Mouse (Mus musculus) left cerebral cortex, adult 9 months (tissue): ENCODE results near the gene Inava.

Experiments
- DNase-seq, 2 experiments: peaks; one replicate each; pipeline ENCODE4 v3.0.0; 2022; ENCODE audit warnings: low spot score in 2 of 2

Gene Inava

DNA sequence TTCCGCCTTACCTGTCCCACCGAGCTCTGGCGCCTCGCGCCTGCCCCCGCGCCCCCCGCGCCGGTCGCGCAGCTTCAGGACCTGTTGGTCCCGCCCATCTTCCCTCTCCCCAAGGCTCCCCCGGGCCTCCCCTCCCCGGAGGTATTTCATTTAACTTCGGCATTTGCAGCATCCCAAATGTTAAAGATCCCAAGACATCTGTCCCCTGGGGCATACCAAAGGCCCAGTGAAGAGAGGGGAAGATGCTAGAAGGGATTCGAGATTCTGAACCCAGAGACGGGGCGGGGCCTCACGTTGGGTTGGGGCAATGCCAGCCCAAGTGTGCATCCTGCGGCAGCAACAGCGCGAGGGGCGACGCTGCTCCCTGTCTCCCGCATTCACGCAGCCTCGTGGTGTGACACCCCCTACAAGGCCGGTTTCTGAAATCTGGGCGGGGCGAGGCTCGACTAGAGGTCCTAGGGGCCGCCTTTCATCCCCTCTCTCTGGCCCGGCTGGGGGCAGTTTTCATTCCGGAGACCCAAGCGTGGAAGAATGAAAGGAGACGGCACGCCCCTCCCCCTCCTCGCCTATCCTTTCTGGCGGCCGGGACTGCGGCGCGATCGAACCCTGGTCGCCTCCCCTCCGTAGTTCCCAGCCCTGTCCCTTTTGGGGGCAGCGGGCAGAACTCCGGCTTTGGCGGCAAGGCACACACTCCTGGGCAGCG is at the start of gene Inava:
Gene Inava (minus strand): TSS at position 373 of the 703 bp plus-strand sequence.
- DNase-seq = peak in 1 of 2 experiments; percentile 24

DNA sequence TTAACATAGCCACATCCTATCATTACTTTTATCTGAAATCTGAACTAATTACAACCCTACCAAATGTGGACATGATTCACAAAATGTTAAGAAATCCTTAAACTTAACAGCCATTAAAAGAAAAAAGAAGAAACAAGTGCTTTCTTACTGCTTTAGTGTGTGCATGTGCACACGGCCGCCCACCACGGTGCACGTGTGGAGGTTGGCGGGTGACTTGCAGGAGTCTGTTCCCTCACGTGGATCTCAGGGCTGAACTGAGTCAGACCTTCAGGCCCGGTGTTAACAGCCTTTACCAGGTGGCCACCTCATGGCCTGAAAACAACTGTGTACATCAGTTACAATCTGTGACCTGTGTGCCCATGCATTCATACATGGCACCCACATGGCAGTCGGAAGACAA is 43.3 kb upstream of the Inava start:
- no peak for DNase-seq

DNA sequence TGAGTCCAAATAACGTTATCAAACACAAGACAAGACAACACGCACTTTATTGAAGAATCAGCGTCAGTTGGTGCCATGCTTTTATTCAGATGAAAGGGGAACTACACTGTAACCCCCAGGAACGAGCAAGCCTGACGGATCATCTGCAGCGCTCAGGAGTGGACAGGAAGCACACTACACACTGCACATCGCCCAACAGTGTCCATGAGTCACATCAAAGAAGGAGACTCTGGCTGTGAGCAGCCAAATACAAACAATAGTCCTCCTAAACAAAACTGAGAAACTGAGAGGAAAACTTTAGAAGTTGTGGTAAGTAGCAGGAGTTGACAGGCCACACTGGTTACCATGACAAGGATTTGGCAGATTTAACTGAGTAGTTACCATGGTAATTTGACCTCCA is 34.2 kb upstream of the Inava start:
- DNase-seq = no peak

DNA sequence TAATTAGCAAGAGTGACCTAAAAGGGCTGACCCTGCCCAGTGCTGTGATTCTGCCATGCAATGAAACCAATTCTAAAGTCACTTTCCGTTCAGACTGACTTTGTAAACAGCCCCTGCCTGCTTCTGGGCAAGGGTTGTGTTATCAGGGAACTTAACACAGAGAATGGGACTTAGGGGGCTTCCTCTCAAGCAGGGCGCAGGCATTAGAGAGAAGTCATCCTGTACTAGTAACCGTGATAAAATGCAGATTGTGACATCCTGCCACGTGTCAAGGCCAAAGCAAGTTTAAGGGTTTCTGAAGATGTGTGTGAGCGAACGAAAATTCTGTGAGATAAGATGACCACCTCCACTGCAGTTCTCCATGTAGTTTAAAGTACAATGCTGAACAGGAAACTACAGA is 32.1 kb upstream of the Inava start:
- no peak for DNase-seq

DNA sequence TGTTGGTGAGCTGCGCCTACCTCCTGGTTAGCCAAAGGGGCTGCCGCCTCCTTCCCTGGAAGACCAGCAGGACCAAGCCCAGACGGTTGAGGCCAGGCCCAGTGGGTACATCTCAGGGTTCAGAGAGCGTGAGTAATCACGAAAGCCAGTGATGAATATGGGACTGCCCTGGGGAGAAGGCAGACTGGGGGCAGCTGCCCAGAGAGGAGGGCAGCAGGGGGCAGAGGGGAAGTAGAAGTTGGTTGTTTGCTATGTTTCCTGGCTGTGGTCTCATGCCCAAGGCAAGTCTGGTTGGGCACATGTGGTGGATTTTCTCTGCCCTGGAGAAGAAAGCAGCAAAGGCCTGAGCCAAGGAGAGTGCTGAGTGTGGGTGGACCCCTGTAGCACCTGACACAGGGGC is 29.3 kb upstream of the Inava start:
- DNase-seq = no peak

DNA sequence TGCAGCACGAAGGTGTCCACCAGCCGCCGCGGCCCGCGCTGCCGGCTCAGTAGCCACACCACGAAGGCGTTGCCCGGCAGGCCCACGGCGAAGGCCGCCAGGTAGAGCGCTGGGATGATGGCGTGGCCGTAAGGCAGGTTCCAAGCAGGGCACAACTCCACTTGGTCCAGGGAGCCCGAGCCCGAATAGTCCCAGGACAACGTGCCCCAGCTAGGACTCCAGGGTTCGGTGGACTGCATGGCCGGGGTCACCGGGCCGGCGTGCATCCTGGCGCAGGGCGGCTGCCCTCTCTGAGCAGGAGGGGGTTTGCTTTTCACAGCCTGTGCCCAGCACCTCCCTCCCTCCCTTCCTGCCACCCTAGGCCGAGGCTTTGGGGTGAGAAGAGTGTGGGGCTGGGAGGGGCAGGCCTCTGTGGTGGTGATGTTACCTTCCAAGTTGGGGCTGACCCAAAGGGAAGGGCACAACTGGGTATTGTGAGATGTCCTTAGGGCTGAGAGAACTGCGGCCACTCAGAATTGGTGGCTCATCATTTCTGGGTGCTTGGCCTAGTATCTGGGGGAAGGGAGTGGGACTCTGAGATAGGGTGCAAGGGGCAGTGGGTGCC is 26.7 kb upstream of the Inava start, which contains the start of gene Gpr25:
Gene Gpr25 (minus strand): TSS at position 239 of the 604 bp plus-strand sequence.
- no peak for DNase-seq

DNA sequence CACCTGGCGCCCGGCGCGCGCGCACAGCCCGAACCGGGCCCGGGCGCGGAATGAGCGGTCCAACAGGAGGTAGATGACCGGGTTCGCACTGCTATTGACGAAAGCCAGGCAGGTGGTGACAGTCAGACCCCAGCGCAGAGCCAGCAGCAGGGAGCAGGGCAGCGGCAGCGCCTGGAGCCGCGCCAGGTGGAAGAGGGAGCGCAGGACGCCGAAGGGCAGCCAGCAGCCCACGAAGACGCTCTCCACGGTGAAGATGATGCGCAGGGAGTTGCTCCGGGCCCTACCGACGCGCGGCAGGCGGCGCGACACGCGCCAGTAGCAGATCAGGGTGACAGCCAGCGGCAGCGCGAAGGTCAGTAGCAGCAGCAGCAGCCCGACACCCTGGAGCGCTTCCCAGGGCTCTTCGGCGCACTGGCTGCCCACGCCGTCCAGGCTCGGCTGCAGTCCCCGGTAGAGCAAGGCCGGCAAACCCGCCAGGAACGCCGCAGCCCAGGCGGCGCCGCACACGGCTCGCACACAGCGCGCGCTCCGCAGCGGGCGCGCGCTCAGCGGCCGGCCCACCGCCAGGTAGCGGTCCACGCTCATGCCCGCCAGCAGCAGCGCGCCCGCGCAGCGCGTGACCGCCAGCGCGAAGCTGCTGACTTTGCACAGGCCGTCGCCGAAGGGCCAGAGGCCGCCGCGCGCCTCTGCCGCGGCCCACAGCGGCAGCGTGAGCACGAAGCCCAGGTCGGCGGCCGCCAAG is 26.0 kb upstream of the Inava start:
- peak in 1 of 2 experiments; percentile 58 for DNase-seq

DNA sequence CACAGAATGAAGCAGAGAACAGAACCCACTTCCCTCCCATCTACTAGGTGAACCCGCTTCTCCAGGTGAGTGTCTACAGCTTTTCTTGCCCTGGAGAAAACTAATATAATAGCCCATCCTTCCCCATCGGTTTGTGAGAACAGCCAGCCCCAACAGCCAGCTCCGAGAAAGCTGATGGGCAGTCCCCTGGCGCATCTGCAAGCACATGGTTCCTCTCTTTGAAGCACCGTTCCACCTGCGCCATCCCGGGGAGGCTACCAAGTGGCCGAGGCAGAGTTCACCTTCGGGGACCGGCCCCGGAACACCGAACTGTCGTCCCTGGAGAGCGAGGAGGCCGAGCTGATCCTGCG is 25.5 kb upstream of the Inava start:
- no peak for DNase-seq

DNA sequence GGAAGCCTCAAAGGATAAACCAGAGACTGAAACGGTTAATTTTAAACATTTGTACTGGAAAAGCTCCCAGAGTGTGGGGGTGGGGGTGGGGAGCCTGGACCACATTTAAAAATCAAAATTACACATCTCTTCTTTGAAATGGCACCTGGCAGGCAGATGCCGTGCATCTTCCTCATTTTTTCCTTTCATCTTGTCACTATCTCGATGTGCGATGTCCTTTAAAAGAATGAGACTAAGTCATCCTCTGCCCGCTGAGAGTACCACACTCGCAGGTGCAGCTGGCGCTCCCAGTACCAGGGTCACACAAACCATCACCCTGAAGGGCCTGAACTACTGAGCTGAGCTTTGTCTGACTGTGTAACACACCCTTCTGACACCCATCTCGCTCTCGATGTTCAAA is 24.4 kb upstream of the Inava start:
- no peak for DNase-seq

DNA sequence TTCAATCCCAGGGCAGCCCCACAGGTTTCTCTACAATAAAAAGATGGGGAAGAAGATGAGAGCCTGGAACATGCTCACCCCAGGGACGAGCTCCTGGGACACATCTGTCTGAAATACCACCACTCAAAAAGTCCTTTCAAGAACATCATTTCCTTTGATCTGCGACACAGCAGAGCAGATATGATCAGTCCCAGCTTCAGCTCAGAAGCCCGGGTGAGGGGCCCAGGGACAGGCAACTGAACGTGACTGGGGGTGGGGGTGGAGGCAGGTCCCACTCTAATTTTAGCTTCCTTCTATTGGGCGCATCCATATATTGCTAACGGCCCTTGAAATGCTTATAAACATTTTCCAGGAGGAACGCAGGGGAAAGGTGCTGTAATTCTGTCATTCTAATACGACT is 21.6 kb upstream of the Inava start:
- DNase-seq = no peak

DNA sequence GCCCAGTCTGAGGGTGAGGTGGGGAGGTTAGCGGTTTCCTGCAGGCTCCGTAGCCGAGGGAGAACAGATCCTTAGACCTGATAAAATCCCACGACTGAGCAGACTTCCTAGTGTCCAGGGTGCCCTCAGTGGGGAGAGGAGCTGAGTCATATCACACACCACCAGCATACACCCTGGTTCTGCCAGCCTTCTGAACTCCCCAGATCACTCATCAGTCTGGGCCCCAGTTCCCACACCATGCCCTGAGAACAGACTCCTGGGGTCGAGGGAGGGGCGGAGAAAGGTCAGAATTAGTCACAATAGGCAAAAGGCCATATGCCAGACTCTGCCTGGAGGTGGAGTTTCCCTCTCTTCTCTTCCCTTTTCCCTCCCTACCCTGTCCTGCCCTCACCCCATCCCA is 21.1 kb upstream of the Inava start:
- DNase-seq = no peak

DNA sequence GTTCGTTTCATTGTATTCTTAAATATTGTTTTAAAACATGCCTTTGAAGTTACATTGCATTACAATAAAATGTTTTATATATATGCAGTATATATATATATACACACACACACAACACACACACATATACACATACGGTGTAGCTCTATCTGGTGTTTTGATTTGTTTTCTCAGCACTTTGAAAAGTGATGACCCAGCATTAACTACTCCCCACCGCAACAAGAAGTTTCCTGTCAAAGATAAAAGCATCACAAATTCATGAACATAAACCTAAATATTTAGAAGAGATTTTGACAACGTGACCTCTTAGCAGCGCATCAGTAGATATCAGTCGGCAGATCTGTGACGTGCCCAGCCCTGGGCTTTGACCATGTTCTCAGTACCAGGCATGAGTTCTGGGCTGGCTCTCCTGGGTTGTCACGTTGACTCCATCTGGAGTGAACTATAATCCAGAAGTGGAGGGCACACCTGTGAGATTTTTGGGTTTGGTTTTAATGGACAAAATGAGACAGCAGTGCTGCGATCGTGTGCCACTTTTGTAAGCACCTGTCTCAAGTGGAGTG is 20.5 kb upstream of the Inava start:
- DNase-seq = no peak

DNA sequence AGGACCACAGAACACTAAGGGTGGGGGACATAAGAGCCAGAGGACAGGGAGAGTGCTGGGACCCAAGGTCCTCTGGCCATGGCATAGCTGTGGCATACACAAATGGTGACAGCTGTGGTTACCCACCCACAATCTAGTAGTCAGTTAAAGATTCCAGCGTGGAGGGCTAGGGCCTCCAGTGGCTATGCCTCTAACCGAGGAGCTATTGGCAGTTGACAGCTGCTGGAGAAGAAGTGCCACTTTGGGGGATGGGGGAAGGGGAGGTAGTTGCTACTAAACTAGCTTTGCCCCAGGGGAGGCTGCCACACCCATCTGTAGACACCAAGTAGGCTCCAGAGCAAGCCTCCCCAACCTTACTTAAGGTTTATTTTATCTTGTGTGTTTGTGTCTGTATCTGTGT is 19.4 kb upstream of the Inava start:
- no peak for DNase-seq

DNA sequence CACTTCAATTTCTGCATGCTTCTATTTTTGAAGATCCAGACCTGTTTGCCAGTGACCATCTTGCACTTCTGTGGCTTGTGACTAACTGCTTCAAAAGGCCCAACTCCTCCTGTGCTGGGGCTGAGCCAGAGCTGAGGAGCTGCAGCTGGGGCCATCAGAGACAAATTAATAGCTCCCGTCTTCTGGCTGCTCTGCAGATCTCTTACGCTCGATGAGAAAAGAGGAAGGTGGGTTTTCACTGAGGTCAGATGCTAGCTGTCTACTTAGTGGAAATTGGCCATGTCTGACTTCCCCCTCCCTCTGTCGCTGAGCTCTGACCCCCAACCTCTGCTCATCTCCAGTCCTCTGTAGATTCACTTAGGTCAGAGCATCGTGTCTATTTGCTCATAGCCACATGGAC is 15.6 kb upstream of the Inava start:
- DNase-seq = no peak

DNA sequence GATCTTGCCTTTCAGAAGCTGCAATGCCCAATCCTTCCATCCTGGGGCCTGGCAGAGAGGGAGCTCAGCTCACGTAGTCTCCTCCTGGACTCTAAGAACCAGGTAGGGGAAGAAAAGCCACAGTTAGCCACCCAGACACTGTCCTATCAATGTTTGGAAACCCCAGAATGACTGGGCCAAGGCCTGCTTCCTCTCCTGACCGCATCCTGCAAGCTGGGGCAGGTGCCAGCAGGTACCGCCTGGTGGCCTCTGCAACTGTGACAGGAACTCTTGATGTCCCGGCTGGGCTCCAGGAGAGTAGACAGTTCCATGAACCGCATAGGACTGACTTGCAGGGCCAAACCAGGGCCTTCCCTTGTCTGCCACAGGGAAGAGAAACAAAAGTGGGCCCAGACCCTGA is 13.3 kb upstream of the Inava start:
- no peak for DNase-seq

DNA sequence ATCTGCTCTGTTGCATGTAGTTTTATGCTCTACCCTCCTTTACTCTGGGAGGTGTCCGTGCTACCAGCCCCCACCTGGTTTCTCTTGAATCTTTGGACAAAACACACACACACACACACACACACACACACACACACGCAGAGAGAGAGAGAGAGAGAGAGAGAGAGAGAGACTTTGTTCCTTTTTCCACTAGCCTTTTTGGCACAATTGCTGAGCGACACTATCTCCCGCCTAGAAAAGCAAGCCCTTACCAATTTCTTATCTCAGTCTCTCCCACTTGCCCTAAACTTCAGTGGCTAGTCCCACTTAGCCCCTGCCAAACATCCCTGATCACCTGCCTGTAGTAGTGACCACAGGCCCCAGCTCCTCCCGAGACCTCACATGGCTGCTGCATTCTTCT is 10.4 kb upstream of the Inava start:
- no peak for DNase-seq

DNA sequence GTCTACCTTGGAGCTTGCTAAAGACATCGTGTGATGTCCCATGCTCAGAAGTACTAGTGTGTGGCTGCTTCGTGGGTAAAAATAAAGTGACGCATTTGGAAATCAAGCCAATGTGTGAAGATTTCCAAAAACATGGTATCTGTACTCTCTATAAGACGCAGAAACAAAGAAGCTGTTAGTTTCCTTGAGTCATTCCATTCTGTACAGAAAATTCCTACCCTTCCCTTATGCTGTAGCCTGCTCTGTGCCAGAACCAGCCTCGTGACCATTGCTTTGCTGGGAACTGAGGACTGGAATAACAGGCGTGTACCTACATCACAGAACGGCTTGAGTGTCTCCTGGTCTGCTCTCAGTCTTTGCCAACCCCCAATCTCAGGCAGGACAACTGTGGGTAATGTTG is 7.7 kb upstream of the Inava start:
- no peak for DNase-seq

DNA sequence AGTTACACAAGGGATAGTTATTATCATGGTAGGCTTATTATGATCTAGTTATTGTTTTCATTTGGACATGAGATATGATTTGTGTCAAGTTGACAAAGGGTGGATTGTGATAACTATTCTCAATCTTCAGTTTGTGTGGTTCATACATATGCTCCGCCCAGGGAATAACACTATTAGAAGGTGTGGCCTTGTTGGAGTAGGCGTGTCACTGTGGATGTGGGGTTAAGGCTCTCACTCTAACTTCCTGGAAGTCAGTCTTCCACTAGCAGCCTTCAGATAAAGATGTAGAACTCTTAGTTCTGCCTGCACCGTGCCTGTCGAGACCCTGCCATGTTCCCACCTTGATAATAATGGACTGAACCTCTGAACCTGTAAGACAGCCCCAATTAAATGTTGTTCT is 4.4 kb upstream of the Inava start:
- DNase-seq = no peak

DNA sequence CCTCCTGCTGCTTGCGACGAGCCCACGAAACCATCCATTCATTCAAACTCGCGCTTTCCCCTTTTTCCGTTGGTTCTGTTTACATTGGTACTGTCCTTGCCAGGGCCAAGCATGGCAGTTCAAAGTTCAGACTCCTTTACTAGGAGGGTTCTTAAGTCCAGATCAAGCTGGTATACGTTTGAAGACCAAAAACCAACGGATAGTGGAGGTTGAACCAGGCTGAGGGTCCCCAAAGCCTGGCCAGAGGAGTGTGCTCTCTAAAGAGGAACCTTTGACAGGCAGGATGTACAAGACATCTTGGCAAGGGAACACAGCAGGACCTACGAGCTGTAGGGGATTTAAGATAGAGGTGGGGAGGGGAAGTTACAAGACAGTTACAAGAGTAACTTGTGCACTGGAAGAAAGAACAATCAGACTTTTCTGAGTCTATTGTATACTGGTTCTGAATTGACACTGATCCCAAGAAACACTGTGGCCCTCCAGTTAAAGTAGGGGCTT is 580 bp upstream of the Inava start:
- DNase-seq = no peak

DNA sequence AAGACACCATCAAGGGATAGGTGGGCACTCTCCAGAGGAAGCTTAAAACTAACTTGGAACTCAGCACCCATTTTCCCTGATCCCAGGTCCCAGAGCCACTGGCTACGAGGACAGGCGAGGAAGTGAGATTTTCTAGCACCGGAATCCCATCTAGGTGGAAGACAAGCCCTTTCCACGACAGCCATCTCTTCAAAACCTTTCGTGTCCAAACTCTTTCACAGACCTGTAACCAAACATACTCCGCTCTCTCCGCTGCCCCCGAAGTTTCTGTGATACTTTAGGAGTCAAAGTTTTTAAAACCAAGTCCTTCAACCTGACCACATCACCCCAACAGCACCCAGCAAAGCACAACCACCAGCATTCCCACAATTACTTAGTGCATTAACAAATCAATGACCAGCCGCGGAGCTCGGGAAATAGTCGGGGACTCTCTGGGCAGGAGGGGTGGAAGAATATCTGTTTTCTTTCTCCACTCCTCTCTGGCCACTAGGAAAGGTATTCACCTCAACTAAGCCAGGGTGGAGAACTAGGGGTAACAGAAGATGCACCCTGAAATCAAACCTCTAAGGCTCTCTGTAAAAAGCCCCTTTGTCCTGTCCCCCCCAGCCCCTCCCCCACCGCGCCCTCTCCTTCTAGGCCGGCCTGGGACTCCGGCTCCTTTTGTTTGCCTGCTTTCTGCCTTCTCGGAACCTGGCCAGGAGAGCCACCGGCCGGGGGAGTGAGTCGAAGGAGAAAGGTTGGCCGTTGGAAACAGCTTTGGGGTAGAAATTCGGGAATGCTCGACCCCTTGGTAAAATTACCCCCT is 876 bp downstream of the Inava start:
- DNase-seq = no peak

DNA sequence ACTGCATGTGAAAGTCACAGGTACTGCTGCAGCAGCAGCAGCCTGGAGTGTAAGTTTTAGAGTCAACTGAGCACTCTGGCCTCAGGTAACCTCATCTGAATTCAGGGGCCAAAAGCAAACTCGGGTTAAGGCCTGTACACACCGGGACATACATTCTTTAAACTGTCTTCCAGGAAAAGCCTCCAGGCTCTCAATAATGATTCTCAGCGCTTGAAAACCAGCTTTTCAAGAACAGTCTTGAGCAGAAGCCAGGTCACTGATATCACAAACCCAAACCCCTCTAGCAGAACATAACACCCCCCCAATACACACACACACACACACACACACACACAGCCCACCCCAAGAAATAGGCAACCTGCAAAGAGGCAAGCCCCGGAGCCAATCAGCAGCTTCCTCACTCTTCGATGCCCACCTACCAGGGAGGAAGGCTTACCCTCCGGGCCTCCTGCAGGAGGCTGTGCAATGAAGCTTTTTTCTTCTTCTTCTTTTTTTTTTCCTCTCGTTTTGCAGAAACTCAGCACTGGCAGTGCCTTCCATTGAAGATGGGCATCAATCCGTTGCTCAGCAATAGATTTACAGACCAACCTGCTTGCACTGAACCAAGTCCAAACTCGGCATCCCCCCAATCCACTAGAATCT is 1.7 kb downstream of the Inava start:
- DNase-seq = no peak
